Mouse (Mus musculus) large intestine, adult 2 months (tissue): ENCODE measurements at regions not wholly inside any gene's neighbourhood (a gene's known extent, or its start where the extent isn't known, plus 50 kb on each side); places are given as distances from the start of the nearest gene placed in this dataset.

Experiments
- DNase-seq: peaks from one replicate; pipeline ENCODE4 v3.0.0-alpha.2; 2012; ENCODE audit warnings: low read depth, low spot score
- WGBS: fragments of 180-500 bp; shearing (Covaris S2); methylation state at CpG from one replicate; pipeline ENCODE4 v1.1.7; 2018; 5-methylcytosine and 5-hydroxymethylcytosine counted together

- DNase-seq = no peak
- WGBS = 40% methylated on average over 6 of the region's 6 CpGs
These were observed 715.0 kb downstream of the Tns3 start for GRCm38 (mm10) chr11:7949201-7949875.

- 34% methylated on average over 5 of the region's 5 CpGs for WGBS
These were observed 719.3 kb downstream of the Tns3 start for GRCm38 (mm10) chr11:7944956-7945515.

GRCm38 (mm10) chr11:7944373-7944772 lies 720.0 kb downstream of the Tns3 start:
- peak; percentile 66 for DNase-seq
- WGBS = 27% methylated on average over 4 of the region's 4 CpGs

More at GRCm38 (mm10) chr11:7944956-7945515, 719.3 kb downstream of the Tns3 start:
- DNase-seq = no peak

- no peak for DNase-seq
- 78% methylated on average over 3 of the region's 3 CpGs for WGBS
These were observed 719.9 kb upstream of the Igfbp3 start for GRCm38 (mm10) chr11:7933611-7934010.

- no peak for DNase-seq
- WGBS = 94% methylated on average over 5 of the region's 5 CpGs
These were observed 718.9 kb upstream of the Igfbp3 start for GRCm38 (mm10) chr11:7932638-7933037.

GRCm38 (mm10) chr11:7931064-7931797 lies 717.5 kb upstream of the Igfbp3 start:
- 72% methylated on average over 3 of the region's 3 CpGs for WGBS
- no peak for DNase-seq

GRCm38 (mm10) chr11:7927676-7928075 lies 714.0 kb upstream of the Igfbp3 start:
- no peak for DNase-seq

- DNase-seq = no peak
- WGBS = 70% methylated on average over 3 of the region's 3 CpGs
These were observed 698.3 kb upstream of the Igfbp3 start for GRCm38 (mm10) chr11:7912036-7912435.

- no peak for DNase-seq
These were observed 686.5 kb upstream of the Igfbp3 start for GRCm38 (mm10) chr11:7900266-7900665.

GRCm38 (mm10) chr11:7898204-7898603 lies 684.5 kb upstream of the Igfbp3 start:
- DNase-seq = no peak
- whole genome bisulfite sequencing = 36% methylated on average over 5 of the region's 5 CpGs

- no peak for DNase-seq
- WGBS = 59% methylated on average over 2 of the region's 2 CpGs
These were observed 666.8 kb upstream of the Igfbp3 start for GRCm38 (mm10) chr11:7880506-7880905.

GRCm38 (mm10) chr11:7864116-7864515 lies 650.4 kb upstream of the Igfbp3 start:
- 73% methylated on average over 3 of the region's 3 CpGs for WGBS
- no peak for DNase-seq

- no peak for DNase-seq
- WGBS = 55% methylated on average over 5 of the region's 5 CpGs
These were observed 650.0 kb upstream of the Igfbp3 start for GRCm38 (mm10) chr11:7863711-7864110.

- no peak for DNase-seq
These were observed 648.8 kb upstream of the Igfbp3 start for GRCm38 (mm10) chr11:7862547-7862946.

- WGBS = 68% methylated on average over 2 of the region's 2 CpGs
- no peak for DNase-seq
These were observed 638.9 kb upstream of the Igfbp3 start for GRCm38 (mm10) chr11:7852612-7853011.

- WGBS = 56% methylated on average over 8 of the region's 8 CpGs
- no peak for DNase-seq
These were observed 624.9 kb upstream of the Igfbp3 start for GRCm38 (mm10) chr11:7838311-7839237.

- DNase-seq = no peak
- 79% methylated on average over 5 of the region's 5 CpGs for WGBS
These were observed 623.8 kb upstream of the Igfbp3 start for GRCm38 (mm10) chr11:7837486-7837885.

GRCm38 (mm10) chr11:7834151-7834550 lies 620.4 kb upstream of the Igfbp3 start:
- WGBS = 73% methylated on average over 2 of the region's 2 CpGs
- DNase-seq = no peak

- DNase-seq = no peak
- WGBS = 56% methylated on average over 8 of the region's 8 CpGs
These were observed 618.7 kb upstream of the Igfbp3 start for GRCm38 (mm10) chr11:7832376-7832775.

- no peak for DNase-seq
- 35% methylated on average over 1 of the region's 1 CpGs for WGBS
These were observed 616.0 kb upstream of the Igfbp3 start for GRCm38 (mm10) chr11:7829770-7830169.
